Mouse (Mus musculus) stomach, embryonic 15.5 days (tissue): ENCODE results near the gene Garem2. TPM values are rescaled to one million over a fixed set of nuclear protein-coding genes. Genes with fewer than 3 reads are reported as not detected.
A peak's percentile ranks its signal among the peaks of the same experiment; 100 is the strongest.
"Not testable (repeated sequence)": the region's sequence is repeated elsewhere in the genome, so short reads cannot be mapped to it uniquely, and the experiment has no call there.

Experiments
- ATAC-seq: fragments of 200-750 bp; cut with Nextera tagmentation; 2 replicates; pipeline ENCODE4 v1.8.0; 2017; ENCODE audit warnings: low read depth, moderate number of reproducible peaks, moderate TSS enrichment; ENCODE audit not compliant: insufficient read depth, low FRiP score
- H3K27ac ChIP-seq: fragments of 300-500 bp; sonication (generic); 2 replicates; pipeline ENCODE4 v1.5.1; 2015; ENCODE audit warnings: mild to moderate bottlenecking, inconsistent platforms
- H3K27me3 ChIP-seq: fragments of 300-500 bp; sonication (generic); replicated peaks from 2 replicates; pipeline ENCODE4 v1.6.1; 2015; ENCODE audit warnings: inconsistent platforms
- H3K36me3 ChIP-seq: fragments of 300-500 bp; sonication (generic); 2 replicates; pipeline ENCODE4 v1.6.1; 2015; ENCODE audit warnings: inconsistent platforms
- H3K4me1 ChIP-seq: fragments of 300-500 bp; sonication (generic); 2 replicates; pipeline ENCODE4 v1.6.1; 2015; ENCODE audit warnings: inconsistent platforms
- H3K4me2 ChIP-seq: fragments of 300-500 bp; sonication (generic); 2 replicates; pipeline ENCODE4 v1.6.1; 2015; ENCODE audit warnings: mild to moderate bottlenecking, inconsistent platforms
- H3K4me3 ChIP-seq: fragments of 300-500 bp; sonication (generic); replicated peaks from 2 replicates; pipeline ENCODE4 v1.5.1; 2015; ENCODE audit warnings: inconsistent platforms
- H3K9ac ChIP-seq: fragments of 300-500 bp; sonication (generic); 2 replicates; pipeline ENCODE4 v1.6.1; 2015; ENCODE audit warnings: inconsistent platforms
- H3K9me3 ChIP-seq: fragments of 300-500 bp; sonication (generic); 2 replicates; pipeline ENCODE4 v1.6.1; 2016; ENCODE audit warnings: inconsistent platforms
- WGBS: fragments of 180-500 bp; shearing (Covaris S2); methylation state at CpG from one replicate; pipeline ENCODE4 v1.1.7; 2015; 5-methylcytosine and 5-hydroxymethylcytosine counted together
- polyA plus RNA-seq: library from polyadenylated mRNA; unstranded; fragments of >200 nt; fragmentation: Nextera tagmentation; extraction: Ambion mirVana; gene quantifications from 2 replicates; pipeline ENCODE4 v1.2.1, GENCODE M21; 2015

Garem2 gene
- 0.30 and 0.59 TPM in 2 replicates for polyA plus RNA-seq

- H3K9me3 ChIP-seq = no peaks in the 10 kb centered on the region
- H3K27ac ChIP-seq = no peak within 1 kb of the TSS
- 1% methylated on average over 60 of the region's 65 CpGs for WGBS
- H3K4me3 ChIP-seq = peak within 1 kb of the TSS; percentile 47
- ATAC-seq = peak; percentile 70
- peak within 1 kb of the TSS; percentile 16; the same call in 1 of the 2 replicates for H3K9ac ChIP-seq
- peak within 1 kb of the TSS; percentile 97 for H3K4me2 ChIP-seq
- H3K4me1 ChIP-seq = peaks cover 11% of the 10 kb centered on the region
- H3K36me3 ChIP-seq = no peaks in the 10 kb centered on the region
- peaks cover 49% of the 10 kb centered on the region for H3K27me3 ChIP-seq
These were observed at the start of gene Garem2 for GRCm38 (mm10) chr5:30104841-30105667. Gene Garem2 (plus strand): TSS chr5:30105161.

DNA sequence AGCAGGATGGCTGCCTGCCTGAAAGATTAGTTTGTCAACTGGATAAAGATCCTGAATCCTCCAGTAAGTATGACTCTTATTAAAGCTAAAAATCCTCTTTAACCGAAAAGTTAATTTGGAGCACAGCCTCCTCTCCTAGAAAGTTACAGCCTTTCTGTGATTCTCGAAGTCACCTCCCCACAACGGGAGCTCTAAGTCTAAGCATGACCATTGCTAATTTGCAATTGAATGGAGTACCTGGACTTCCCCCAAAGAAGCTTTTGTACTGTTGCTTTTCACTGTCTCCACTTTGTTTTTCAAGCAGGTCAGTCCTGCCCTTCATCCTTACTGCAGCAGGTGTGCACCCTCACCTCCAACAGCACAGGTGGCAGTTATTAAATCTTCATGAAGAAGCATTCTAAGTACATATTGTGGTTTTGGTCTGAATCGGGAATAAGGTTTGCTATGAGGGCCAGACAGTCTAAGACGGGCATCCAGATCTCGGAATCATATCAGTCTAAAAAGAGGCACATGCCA lies 46.7 kb upstream of the Garem2 start:
- WGBS = 89% methylated on average over 6 of the region's 6 CpGs
- H3K36me3 ChIP-seq = peaks cover 22% of the 10 kb centered on the region
- no peaks in the 10 kb centered on the region for H3K4me1 ChIP-seq
- no peak overlapping the region for H3K9ac ChIP-seq
- no peak overlapping the region for H3K4me3 ChIP-seq
- no peak for ATAC-seq
- H3K27me3 ChIP-seq = no peaks in the 10 kb centered on the region
- H3K4me2 ChIP-seq = no peak overlapping the region
- H3K27ac ChIP-seq = no peak overlapping the region
- no peaks in the 10 kb centered on the region for H3K9me3 ChIP-seq

- H3K27me3 ChIP-seq, ATAC-seq, H3K4me2 ChIP-seq, H3K4me1 ChIP-seq, H3K27ac ChIP-seq, H3K4me3 ChIP-seq, H3K9ac ChIP-seq, H3K9me3 ChIP-seq: not testable (repeated sequence)
- 80% methylated on average over 5 of the region's 5 CpGs for WGBS
- H3K36me3 ChIP-seq = peaks cover 28% of the 10 kb centered on the region
These were observed 45.4 kb upstream of the Garem2 start for GRCm38 (mm10) chr5:30059607-30060006.

GRCm38 (mm10) chr5:30067726-30068125 lies 37.2 kb upstream of the Garem2 start:
- no peak overlapping the region for H3K4me3 ChIP-seq
- H3K27ac ChIP-seq = no peak overlapping the region
- H3K9me3 ChIP-seq = no peaks in the 10 kb centered on the region
- peaks cover 38% of the 10 kb centered on the region for H3K36me3 ChIP-seq
- H3K9ac ChIP-seq = no peak overlapping the region
- no peak for ATAC-seq
- WGBS = 61% methylated on average over 6 of the region's 6 CpGs
- no peaks in the 10 kb centered on the region for H3K27me3 ChIP-seq
- H3K4me2 ChIP-seq = no peak overlapping the region
- H3K4me1 ChIP-seq = 0 out of 2 replicates have a peak, but pooled peaks cover 3% of the 10 kb centered on the region

GRCm38 (mm10) chr5:30071677-30072076 lies 33.3 kb upstream of the Garem2 start:
- H3K4me2 ChIP-seq = peak overlapping the region; percentile 61
- no peak for ATAC-seq
- H3K9ac ChIP-seq = no peak overlapping the region
- H3K27ac ChIP-seq = no peak overlapping the region
- WGBS = 66% methylated on average over 6 of the region's 6 CpGs
- H3K9me3 ChIP-seq = no peaks in the 10 kb centered on the region
- peak overlapping the region; percentile 68; the same call in 1 of the 2 replicates for H3K4me3 ChIP-seq
- no peaks in the 10 kb centered on the region for H3K27me3 ChIP-seq
- peaks cover 23% of the 10 kb centered on the region; the same call in 1 of the 2 replicates for H3K36me3 ChIP-seq
- H3K4me1 ChIP-seq = 0 out of 2 replicates have a peak, but pooled peaks cover 3% of the 10 kb centered on the region

DNA sequence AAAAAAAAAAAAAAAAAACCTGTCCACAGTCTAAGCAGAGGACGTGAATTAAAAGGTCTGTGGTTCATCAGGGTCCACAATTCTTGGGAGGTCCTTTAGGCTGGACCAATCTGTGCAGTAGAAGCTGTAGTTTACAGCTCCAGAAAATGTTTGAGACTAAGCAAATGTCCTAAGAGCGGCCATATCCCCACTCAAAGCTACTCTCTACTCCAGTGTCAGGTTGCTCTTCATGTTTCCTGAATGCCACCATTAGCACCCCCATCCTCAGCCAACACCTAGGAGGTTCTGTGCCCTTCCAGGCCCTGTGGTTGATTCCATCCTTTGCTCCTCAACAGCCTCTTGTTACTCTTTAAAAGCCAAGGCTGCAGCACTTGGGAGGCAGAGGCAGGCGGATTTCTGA lies 32.6 kb upstream of the Garem2 start:
- no peak for ATAC-seq

GRCm38 (mm10) chr5:30072825-30073821 lies 31.8 kb upstream of the Garem2 start, which contains the start of gene Tyms:
Gene Tyms (minus strand): TSS chr5:30073617.
- Histone ChIP-seq H3K27ac (peak within 1 kb of the TSS; percentile 81), H3K9ac (peak within 1 kb of the TSS; percentile 40), H3K4me3 (peak within 1 kb of the TSS; percentile 68), H3K27me3 (no peaks in the 10 kb centered on the region), H3K4me1 (0 out of 2 replicates have a peak, but pooled peaks cover 3% of the 10 kb centered on the region), H3K4me2 (peak within 1 kb of the TSS; percentile 61), H3K9me3 (no peaks in the 10 kb centered on the region), H3K36me3 (peaks cover 15% of the 10 kb centered on the region; the same call in 1 of the 2 replicates)
- WGBS = 2% methylated on average over 45 of the region's 45 CpGs
- ATAC-seq = peak; percentile 93

More for the DNA sequence above, 32.6 kb upstream of the Garem2 start:
- Histone ChIP-seq H3K27me3 (no peaks in the 10 kb centered on the region), H3K36me3 (peaks cover 23% of the 10 kb centered on the region; the same call in 1 of the 2 replicates), H3K9me3 (no peaks in the 10 kb centered on the region), H3K4me3 (peak overlapping the region; percentile 68), H3K4me1 (0 out of 2 replicates have a peak, but pooled peaks cover 3% of the 10 kb centered on the region), H3K4me2 (peak overlapping the region; percentile 61), H3K9ac (peak overlapping the region; percentile 40; the same call in 1 of the 2 replicates), H3K27ac (no peak overlapping the region)
- 25% methylated on average over 3 of the region's 3 CpGs for WGBS

DNA sequence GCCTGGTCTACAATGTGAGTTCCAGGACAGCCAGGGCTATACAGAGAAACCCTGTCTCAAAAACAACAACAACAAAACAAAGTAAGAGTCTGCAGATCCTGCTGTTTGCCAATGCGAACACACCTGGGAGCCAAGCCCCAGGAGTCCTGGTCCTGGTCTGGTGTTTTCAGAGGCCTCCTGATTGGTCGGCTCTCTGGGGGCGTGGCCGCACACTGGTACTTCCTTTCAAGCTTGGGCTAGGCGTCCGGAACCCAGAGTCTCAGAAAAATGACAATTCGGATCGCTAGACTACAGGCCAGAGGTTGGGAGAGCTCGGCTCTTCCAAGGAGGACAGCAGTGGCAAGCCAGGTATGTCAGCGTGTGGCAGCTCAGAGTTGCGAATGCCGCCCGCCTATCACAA lies 12.3 kb upstream of the Garem2 start:
- no peak overlapping the region for H3K9ac ChIP-seq
- no peak overlapping the region for H3K27ac ChIP-seq
- no peak overlapping the region for H3K4me2 ChIP-seq
- no peaks in the 10 kb centered on the region for H3K9me3 ChIP-seq
- 59% methylated on average over 13 of the region's 13 CpGs for WGBS
- H3K27me3 ChIP-seq = no peaks in the 10 kb centered on the region
- H3K36me3 ChIP-seq = no peaks in the 10 kb centered on the region
- H3K4me3 ChIP-seq = no peak overlapping the region
- no peaks in the 10 kb centered on the region for H3K4me1 ChIP-seq
- ATAC-seq = no peak

- H3K4me1 ChIP-seq = no peaks in the 10 kb centered on the region
- H3K27ac ChIP-seq = no peak overlapping the region
- H3K36me3 ChIP-seq = no peaks in the 10 kb centered on the region
- no peaks in the 10 kb centered on the region for H3K9me3 ChIP-seq
- H3K9ac ChIP-seq = no peak overlapping the region
- WGBS = 50% methylated on average over 2 of the region's 2 CpGs
- H3K4me2 ChIP-seq = no peak overlapping the region
- no peak overlapping the region for H3K4me3 ChIP-seq
- no peaks in the 10 kb centered on the region for H3K27me3 ChIP-seq
- ATAC-seq = no peak
These were observed 10.6 kb upstream of the Garem2 start for GRCm38 (mm10) chr5:30094399-30094798.

GRCm38 (mm10) chr5:30095731-30096130 lies 9.2 kb upstream of the Garem2 start:
- 63% methylated on average over 6 of the region's 6 CpGs for WGBS
- H3K4me1 ChIP-seq = no peaks in the 10 kb centered on the region
- H3K27me3 ChIP-seq = no peaks in the 10 kb centered on the region
- no peaks in the 10 kb centered on the region for H3K9me3 ChIP-seq
- H3K27ac ChIP-seq = no peak overlapping the region
- ATAC-seq = no peak
- H3K4me3 ChIP-seq = no peak overlapping the region
- H3K4me2 ChIP-seq = no peak overlapping the region
- H3K36me3 ChIP-seq = no peaks in the 10 kb centered on the region
- no peak overlapping the region for H3K9ac ChIP-seq

DNA sequence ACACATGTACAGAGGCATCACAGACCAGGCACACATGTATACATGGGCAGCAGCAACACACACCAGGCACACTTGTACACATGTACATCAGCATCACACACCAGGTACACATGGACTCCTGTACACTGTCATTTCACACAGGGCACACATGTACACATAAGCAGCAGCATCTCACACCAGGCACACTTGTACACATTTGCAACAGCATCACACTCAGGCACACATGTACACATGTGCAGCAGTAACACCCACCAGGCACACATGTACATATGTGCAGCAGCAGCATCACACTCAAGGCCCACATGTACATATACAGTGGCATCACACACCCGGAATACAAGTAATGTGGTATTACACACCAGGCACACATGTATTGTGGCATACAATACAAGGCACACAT lies 6.7 kb upstream of the Garem2 start:
- Histone ChIP-seq H3K4me1 (no peaks in the 10 kb centered on the region), H3K9me3 (no peaks in the 10 kb centered on the region), H3K27ac (no peak overlapping the region), H3K4me3 (no peak overlapping the region), H3K36me3 (no peaks in the 10 kb centered on the region), H3K27me3 (peaks cover 2% of the 10 kb centered on the region), H3K9ac (no peak overlapping the region), H3K4me2 (no peak overlapping the region)
- WGBS = 88% methylated on average over 1 of the region's 1 CpGs
- no peak for ATAC-seq
